Mouse (Mus musculus) bone marrow macrophage, adult 2 months (primary cell): ENCODE measurements around the gene Ppp1r14a.

Source experiments
- CTCF ChIP-seq: IDR thresholded peaks from 2 replicates; pipeline ENCODE4 v1.5.1; 2012; ENCODE audit warnings: low read depth, mild to moderate bottlenecking, low read length, moderate library complexity
- POLR2A ChIP-seq: IDR thresholded peaks from 2 replicates; pipeline ENCODE4 v1.6.1; 2012; ENCODE audit warnings: mild to moderate bottlenecking, low read depth, low read length, borderline replicate concordance

DNA sequence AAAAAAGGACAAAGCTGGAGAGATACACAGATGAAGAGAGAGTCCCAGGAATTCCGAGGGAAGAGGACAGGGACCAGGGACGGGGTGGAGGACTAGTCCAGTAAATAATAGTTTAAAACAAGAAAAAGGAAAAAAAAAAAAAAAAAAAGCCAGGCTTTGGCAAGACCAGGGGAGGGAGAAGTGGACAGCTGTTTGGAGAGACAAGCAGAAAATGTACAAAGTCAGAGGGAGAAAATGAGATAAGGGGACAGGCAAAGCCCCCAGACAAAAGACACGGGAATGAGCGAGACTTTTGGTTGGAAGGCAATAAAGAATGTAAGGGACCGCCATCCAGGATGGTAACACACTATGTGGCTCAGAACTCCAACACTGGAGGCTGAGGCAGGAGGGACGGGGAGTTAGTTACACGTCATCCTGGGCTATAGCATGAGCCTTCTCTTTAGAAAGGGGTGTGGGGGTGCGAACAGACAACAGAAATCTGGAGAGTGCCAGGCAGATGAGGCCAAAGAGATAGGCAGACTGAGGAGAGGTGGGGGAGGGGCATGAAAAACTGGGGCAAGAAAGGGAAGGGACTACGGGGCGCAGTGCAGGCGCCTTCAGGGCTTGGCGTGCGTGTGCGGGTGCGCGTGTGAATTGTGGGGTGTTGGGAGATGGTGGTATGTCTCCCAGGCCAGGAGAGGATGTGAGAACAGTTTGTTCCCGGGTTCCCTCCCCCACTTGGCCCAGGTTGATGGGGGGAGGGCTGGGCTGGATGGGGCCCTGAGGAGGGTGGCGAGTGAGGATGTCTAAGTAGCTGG lies 29.2 kb downstream of the Ppp1r14a start:
- TF ChIP-seq CTCF (no peak), POLR2A (no peak)
